Mouse (Mus musculus) regulatory T cell (primary cell): Measurements from ENCODE around the gene Car5b.

Experiments used
- in situ Hi-C: fragments of 300-600 bp; cut with MboI, MseI; formaldehyde crosslinking; loops from one replicate; pipeline ENCODE4 v1.15.1; 2025; ENCODE audit warnings: high pct_unique_total_duplicates

Gene Car5b

GRCm38 (mm10) chrX:163958467-163958875 lies 69.3 kb downstream of the Car5b start, which contains the start of gene Zrsr2:
Gene Zrsr2 (minus strand): TSS chrX:163958661.
- in situ Hi-C loops, result loop anchor here (25.0 kb wide), 1 partner anchor 454 kb away; the partner anchor contains the start of gene Piga

- in situ Hi-C loops, result loop anchor here (25.0 kb wide), 1 partner anchor 454 kb away; the partner anchor contains the start of gene Piga
These were observed 69.9 kb downstream of the Car5b start for GRCm38 (mm10) chrX:163957803-163958466.

DNA sequence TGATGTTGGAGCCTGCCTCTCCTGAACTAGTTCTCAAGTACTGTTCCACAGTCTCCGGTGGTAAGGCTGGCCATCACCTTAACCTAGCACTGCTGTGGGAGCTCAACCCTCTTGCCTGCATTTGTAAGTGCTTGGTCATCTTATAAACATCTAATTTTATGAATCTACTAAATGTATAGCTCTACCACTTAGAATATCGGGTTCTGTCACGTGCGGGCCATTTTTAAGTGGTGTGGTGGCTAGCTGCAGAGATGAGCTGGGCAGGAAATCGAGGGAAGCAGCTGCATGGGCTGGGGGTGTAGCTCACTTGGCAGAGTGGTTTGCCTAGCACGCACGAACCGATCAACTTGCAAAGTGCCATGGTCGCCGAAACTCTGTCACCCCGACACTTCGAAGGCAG lies 70.4 kb downstream of the Car5b start:
- in situ Hi-C loops, result loop anchor here (25.0 kb wide), 1 partner anchor 455 kb away; the partner anchor contains the start of gene Piga

DNA sequence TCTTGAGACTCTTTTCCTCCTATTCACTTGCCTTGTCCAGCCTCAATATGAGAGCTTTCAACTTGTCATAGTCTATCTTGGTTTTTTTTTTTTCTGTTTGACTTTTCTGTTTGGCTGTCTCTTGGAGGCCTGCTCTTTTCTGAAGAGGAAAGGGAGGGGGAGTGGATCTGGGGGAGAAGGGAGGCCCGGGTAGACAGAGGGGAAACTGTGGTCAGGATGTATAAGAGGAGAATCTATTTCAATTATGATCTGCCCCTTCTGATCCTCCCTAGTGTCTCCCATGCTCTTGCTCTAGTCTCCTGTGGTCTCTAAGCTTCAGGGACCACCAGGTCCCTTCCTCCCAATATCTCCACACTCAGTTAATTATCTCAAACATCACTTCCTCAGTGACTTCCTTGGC lies 76.2 kb downstream of the Car5b start:
- in situ Hi-C loops, result loop anchor here (25.0 kb wide), 1 partner anchor 461 kb away; the partner anchor contains the start of gene Piga

DNA sequence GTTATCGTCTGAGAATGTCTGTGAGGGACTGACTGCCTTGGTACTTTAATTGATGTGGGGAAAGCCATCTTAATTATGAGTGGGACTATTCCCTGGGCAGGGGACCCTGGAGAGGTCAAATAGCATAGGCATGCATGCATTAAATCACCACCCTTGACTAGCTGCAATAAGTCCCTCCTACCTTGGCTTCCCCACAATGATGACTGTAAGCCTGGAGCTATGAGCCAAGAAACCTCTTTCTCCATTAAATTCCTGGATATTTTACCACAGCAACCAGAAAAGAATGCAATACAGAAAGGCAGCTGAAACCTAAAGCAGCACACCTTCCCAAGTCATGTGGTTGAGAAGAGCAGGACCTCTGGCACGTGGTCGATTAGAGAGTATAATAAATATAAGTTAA lies 83.4 kb downstream of the Car5b start:
- in situ Hi-C loops, result no loop called here

- in situ Hi-C loops, result no loop called here
These were observed 89.2 kb downstream of the Car5b start for GRCm38 (mm10) chrX:163938587-163938986.

- in situ Hi-C loops, result no loop called here
These were observed 93.1 kb downstream of the Car5b start for GRCm38 (mm10) chrX:163934731-163935130.

- in situ Hi-C loops, result no loop called here
These were observed 98.2 kb downstream of the Car5b start for GRCm38 (mm10) chrX:163929550-163929949.
